Mouse (Mus musculus) monocyte, adult 2 months (primary cell): ENCODE data around the gene Eno3.
A peak's percentile ranks its signal among the peaks of the same experiment; 100 is the strongest.

ENCODE experiments used
- DNase-seq, 2 experiments: peaks; one replicate each; pipeline ENCODE4 v3.0.0; 2022; ENCODE audit warnings: low spot score in 2 of 2, low read depth in 1 of 2

Eno3 gene

DNA sequence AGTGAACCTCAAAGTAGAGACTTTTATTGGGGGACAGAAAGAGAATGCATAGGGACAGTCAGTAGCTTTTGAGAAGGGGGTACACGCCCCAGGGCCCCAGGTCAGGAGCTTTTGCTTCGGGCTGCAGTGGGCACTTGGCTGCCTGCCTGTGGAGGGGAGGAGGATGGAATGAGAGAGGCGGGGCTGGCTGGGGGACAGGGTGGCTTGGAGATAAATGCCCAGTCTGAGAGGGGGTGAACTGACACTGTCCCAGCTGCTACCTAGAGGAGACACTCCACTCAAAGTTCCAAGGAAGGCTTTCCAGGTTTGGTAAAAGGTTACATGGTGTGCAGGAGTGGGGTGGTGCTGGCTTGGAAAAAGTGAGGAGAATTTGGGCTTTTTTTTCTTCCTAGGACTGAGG, at the start of gene Eno3:
Gene Eno3 (plus strand): TSS at position 239 of the 400 bp plus-strand sequence.
- no peak for DNase-seq

DNA sequence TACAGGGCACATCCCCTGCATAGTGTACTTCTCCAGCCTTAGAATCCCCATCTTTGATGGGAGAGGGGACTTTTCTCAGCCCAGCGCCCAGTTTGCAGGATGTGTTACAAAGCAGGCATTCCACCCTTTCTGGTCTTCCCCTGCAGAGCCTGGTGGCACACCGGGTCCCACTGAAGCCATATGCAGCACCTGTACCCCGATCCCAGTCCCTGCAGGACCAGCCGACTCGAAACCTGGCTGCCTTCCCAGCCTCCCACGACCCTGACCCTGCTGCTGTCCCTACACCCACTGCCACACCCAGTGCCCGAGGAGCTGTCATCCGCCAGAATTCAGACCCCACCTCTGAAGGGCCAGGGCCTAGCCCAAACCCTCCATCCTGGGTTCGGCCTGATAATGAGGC, 49.4 kb upstream of the Eno3 start:
- DNase-seq: no peak

DNA sequence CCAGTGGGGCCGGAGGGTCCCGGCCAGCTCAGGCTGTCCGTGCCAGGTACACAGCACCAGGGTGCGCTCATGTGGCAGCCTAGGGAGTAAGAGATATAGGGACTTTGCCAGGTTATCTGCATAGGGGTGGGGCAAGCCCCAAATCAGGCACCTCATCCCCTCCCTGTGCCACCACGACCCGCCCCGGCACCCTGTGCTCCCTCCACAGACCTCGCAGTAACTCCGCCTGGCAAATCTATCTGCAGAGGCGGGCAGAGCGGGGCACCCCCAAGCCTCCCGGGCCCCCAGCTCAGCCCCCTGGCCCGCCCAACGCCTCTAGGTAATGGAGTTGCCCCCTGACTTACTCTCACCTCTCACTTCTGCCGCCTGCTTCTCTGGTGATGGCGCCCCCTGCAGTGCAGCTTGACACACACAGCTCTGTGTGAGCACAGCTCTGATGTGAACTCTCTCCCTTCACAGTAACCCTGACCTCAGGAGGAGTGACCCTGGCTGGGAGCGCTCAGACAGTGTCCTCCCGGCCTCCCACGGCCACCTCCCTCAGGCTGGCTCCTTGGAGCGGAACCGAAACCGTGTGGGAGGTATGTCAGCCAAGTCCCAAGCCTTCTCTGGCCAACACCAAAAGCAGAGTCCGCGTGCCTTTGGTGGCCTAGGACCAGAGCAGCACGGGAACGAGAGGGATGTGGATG, 48.5 kb upstream of the Eno3 start:
- no peak for DNase-seq

DNA sequence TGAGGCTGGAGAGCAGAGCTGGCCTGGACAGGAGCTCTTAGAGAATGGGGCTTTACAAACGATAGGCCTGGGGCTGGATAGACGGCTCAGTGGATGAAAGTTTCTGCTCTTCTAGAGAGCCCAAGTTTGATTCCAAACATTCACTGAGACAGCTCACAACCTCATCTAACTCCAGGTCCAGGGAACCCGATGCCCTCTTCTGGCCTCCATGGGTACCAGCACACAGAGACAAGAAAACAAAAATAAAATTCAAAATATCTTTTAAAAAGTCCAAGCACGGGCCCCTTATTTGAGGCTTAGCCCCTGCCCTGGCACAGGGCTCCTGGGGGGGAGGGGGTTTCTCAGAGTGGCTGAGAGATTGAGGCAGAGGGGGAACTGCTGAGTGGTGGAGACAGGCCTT, 46.2 kb upstream of the Eno3 start:
- no peak for DNase-seq

DNA sequence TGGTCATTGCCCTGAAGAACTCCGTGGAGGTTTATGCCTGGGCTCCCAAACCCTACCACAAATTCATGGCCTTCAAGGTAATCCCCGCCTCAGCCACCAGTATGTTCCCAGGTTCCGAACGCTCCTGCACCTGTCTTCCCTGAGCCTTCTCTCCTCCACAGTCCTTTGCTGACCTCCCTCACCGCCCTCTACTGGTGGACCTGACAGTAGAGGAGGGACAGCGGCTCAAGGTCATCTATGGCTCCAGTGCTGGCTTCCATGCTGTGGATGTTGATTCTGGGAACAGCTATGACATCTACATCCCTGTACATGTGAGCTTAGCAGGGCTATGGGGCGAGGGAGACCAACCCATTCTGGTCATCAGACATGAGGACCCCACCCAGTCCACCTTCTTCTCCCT, 44.5 kb upstream of the Eno3 start:
- DNase-seq: no peak

DNA sequence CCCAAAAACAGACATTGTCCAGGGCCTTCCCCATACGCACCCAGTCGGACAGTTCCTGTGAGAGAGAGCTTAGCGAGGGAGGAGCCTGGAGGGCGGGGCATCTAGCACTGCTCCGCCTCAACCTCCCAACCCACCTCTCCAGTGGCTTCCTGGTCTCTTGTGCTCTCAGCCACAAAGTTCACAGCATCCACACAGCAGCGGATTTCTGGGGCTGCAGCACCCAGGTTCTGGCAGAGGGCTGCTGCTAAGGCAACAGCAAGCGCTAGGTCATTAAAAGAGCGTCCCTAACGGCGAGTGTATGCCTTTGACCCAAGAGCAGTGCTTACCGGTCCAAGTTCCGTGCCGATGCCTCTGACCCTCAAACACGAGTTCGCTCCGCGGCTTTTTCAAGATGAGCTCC, 41.9 kb upstream of the Eno3 start:
- peak in 1 of 2 experiments; percentile 69 for DNase-seq

DNA sequence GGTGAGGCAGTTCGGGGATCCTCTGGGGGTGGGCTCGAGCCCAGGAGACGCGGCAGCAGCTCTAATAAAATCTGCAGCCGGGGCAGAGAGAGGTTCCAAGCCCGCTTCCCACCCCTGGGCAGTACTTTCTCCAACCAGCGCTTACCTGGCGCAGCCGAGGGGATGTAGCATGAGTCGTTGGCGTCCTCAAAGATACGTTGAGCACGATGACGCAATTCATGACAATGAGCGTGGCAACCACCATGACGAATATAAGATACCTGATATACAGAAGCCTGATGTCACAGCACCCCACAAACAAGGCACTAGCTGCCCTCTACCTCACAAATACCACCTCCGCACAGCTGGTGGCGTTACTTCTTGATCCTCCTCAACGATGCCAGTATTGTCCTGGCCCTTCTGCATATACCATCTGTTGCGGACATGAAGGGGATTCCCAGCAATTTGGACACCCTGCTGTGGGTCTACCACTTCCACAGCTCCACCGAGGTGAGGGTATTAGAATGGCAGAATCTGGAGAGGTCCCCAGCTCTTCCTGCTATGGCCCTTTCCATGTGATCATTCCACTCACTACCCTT, 41.4 kb upstream of the Eno3 start, which contains the start of gene 4930544D05Rik:
Gene 4930544D05Rik (plus strand): TSS at position 333 of the 578 bp plus-strand sequence.
- no peak for DNase-seq

DNA sequence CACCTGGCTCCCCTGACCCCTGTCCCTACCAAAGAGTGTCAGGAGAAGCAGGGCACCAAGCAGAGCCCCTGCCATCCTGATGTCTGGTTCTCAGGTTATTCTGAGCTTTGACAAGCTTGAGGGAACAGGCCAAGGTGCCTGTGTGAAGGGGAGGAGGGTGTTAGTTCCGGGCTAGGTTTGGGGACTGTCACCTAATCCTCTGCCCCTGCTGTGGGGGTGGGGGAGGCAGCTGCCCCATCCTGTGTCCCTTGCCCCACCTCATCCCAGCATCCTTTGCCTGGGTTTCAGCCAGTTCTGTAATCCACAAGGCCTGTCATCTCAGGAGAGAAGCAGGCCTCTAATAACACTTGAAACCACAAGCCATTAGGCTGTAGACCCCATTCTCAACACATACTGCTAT, 37.9 kb upstream of the Eno3 start, which contains the start of gene Chrne:
Gene Chrne (minus strand): TSS at position 116 of the 400 bp plus-strand sequence.
- DNase-seq: no peak

DNA sequence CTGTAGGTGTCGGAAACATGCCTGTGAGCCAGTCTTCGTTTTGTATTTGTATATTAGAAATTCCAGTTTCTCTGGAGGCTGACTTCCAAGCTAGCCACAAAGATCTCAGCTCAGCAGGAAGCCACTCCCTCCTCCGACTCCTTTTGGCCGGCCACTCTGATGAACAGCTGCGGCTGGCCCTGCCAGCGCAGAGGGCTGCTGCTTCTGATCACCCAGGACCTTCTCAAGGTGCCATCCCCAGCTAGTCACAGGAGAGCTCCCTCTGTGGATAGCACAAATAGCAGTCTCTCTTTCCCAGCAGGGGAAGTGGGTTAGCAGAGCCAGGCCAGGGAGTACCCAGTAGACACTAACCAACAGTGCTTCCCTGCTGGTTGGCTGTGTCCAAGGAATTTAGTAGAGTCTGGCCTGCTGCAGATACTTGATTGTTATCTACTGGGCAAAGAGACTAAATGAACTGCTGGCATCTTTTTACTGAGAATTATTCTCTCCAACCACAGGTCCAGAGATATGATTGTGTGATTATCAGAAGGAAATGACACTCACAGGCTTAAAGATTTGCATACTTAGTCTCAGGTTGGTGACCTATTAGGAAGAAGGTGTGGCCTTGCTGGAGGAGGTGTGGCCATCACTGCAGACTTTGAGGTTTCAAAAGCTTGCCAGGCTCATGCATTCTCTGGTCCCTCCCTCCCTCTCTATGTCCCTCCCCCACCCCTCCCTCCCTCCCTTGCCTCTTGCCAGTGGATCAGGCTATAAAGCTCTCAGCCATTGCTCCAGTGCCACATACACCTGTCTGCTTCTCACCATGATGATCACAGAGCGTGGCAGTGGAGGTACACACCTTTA, 34.8 kb upstream of the Eno3 start:
- no peak for DNase-seq

DNA sequence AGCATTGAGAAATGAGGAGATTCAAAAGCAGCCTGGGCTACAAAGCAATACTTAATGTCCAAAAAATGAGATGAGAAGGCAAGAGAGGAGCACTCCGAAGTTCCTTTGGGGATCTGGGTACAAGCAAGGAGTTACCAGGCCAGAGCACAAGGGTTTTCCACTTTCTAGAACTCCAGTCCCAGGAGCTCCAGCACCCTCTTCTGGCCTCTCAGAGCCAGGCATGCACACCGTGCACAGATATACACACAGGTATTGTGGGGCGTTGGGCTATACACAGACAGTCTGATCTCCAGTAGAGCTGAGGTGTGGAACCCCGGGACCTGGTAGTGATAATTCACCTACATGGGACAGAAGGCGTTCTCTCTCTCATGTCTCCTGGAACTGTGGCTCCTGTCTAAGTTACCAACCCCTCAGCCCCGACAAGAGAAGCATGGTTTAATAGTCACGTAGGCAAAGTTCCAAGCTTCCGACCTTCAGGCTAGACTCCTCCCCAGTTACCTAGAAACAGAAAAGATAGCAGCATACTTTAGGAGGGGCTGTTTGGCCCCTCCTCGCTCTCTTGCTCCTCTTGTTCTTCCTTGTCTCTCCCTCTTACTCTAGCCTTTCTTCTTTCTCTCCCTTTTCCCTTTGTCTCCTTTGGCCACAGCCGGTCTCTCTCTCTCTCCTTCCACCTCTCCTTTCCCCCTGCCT, 33.8 kb upstream of the Eno3 start:
- no peak for DNase-seq

DNA sequence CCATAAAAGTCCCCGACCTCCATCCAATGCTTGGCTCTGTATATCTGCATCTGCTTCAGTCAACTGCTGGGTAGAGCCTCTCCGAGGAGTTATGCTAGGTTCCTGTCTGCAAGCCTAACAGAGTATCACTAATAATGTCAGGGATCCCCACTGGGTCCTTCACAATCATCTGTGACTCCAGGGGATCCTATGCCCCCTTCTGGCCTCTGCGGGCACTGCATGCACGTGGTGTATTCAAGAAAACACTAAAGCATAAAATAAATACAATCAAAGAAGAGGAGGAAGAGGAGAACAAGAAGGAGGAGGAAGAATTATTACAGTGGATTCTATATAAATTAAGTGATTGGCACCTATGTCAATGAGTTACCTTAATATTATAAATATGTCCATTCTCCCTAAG, 31.5 kb upstream of the Eno3 start:
- peak in 1 of 2 experiments; percentile 44 for DNase-seq

DNA sequence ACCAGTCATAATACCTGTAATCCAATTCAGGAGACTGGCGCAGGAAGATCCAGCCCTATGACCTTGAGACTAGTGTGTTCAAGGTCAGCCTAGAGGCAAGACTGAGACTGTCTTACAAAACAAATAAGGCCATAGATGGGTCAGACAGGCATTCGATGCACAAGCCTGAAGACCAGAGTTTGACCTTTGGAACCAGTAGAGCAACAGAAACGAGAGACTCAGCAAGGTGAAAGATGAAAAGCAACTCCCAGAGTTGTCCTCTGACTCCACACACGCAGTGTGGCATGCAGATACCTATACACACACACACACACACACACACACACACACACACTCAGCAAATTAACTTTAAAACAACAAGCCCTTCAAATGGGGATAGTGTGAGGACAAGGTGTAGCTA, 30.1 kb upstream of the Eno3 start:
- DNase-seq: no peak

DNA sequence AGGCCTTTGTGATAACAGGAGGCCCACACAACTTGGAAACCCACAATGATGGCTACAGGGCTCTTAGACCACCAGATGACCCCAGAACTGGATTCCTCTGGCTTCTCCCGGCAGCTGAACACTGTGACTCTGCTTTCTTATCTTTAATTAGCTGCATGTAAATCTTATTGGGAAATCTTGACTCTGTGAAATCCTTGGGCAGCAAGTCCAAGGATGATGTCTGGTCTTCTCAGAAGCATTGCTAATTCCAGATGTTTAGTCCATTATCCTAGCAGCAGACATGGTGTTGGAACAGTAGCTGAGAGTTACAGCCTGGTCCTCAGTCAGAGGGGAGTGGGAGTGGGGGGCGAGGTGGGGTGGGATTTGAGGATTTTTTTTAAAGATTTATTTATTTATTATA, 28.6 kb upstream of the Eno3 start:
- DNase-seq: no peak

DNA sequence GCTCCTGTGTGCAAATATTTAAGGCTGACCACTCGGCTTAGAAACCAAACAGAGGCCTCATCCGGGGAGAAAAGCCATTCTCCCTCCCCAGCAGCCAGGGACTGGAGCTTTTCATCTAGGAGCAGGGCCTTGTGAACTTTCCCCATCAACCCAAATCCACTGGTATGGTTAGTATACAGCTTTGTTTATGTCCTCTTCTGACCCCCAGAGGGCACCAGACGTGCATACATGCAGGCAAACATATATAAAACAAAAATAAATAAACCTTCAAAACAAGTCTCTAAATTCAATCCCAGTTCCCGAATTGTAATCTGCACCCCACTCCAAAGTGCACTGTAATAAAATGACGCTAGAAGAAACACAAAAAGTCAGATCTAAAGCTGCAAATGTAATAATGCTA, 27.4 kb upstream of the Eno3 start:
- DNase-seq: no peak

DNA sequence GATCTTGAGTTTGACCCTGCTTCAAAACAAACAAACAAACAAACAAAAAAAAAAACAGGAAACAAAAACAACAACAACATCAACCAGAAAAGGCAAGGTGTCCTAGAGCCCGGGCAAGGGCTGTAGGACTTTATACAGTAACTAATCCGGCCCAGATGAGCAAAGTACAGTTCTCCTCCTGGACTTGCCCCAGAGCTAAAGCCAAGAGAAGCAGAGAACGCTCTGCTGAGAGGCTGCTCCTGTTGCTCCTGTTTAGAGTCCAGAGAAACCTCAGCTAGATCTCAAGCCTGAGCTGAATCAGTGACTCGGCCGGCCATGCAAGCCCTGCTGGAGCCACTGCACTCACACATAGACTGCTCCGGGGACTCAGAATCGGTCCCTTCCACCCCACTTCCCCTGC, 26.9 kb upstream of the Eno3 start:
- DNase-seq: no peak

DNA sequence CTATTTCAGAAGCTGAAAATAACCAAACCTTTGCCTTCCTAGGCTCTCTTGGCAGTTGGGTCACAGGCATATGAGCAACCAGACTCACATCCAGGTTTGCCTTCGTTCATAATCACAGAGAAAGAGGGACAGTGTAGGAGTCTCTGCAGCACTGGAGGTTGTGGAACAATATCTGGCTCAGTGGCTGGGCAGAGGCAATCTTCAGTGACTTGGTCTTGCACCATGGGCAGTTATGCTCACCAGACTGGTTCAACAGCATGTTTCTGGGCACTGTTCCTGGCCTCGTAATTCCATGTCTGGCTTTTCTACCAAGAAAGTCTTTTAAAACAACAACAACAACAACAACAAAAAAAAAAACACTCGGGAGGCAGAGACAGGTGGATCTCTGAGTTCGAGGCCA, 21.4 kb upstream of the Eno3 start:
- DNase-seq: no peak

DNA sequence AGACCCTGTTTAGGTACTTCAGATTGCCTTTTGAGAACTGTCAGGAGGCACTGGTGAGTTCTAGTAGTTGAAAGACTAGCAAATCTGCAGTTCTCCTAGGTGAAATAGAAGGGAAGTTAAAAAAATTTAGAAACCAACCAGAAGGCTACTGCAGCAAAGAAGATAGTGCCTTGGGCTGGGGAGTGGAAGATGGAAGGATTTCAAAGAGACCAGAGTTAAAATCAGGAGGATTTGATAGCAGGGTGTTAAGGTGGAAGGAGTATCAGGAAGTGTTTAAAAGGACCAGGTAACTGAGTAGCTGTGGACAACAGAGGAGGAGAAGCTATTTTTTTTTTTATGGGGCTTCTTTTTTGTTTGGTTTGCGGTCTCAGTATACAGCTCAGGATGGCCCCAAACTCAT, 19.2 kb upstream of the Eno3 start:
- no peak for DNase-seq

DNA sequence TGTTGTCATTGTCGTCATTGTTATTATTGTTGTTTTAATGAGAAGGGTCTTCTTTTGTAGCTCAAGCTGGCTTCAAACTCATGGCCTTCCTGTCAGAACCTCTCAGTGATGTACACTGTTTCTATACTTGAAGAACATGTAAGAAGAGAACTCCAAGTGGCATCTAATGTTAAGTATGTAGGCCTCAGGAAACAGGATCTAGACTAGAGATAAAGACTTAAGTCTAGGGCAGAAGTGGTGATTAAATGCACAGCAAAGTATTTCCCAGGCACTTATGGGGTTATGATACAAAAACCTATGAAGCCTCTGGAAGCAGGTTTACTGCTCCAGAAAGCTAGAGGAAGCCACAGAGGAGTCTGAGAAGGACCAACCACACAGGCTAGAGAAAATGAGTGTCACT, 18.7 kb upstream of the Eno3 start:
- DNase-seq: no peak

DNA sequence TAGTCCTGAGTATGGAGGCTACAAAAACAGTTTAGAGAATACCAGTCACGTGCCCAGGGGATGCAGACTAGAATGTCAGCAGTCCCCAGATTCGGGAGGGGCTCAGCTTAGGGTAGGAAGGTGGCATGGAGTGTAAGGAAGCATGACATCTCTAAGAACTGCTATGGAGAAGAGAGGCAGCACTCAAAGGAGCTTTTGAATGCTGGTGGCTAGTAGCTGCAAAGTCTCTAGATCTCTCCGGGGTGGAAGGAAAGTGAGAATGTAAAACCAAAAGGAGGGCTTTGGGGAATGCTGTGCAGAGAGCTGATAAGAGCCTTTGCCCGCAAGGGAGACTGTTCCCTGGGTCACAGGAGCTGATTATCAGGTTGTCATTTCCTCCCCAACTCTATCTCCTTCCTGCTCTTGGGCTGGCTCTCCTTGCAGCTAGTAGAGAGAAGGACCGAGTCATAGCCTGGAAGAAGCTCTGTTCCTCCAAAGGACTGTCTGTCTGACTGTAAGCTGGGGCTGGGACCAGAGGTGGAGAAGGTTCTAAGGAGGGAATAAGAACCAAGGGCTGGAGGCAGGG, 18.2 kb upstream of the Eno3 start, which contains the start of gene Gp1ba:
Gene Gp1ba (plus strand): TSS at position 409 of the 565 bp plus-strand sequence.
- no peak for DNase-seq

DNA sequence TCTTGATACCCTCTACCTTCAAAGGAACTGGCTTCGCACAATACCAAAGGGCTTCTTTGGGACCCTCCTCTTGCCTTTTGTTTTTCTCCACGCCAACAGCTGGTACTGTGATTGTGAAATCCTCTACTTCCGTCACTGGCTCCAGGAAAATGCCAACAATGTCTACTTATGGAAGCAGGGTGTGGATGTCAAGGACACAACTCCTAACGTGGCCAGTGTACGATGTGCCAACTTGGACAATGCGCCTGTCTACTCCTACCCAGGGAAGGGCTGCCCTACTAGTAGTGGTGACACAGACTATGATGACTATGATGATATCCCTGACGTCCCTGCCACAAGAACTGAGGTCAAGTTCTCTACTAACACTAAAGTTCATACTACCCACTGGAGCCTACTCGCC, 17.0 kb upstream of the Eno3 start:
- DNase-seq: no peak

DNA sequence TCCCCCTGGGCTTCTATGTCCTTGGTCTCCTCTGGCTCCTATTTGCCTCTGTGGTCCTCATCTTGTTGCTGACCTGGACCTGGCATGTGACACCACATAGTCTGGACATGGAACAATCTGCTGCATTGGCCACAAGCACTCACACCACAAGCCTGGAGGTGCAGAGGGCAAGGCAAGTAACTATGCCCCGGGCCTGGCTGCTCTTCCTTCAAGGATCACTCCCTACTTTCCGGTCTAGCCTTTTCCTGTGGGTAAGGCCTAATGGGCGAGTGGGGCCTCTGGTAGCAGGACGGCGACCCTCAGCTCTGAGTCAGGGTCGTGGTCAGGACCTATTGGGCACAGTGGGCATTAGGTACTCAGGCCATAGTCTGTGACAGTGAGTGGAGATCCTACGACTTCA, 15.8 kb upstream of the Eno3 start:
- no peak for DNase-seq
